In the genomic region with DNA sequence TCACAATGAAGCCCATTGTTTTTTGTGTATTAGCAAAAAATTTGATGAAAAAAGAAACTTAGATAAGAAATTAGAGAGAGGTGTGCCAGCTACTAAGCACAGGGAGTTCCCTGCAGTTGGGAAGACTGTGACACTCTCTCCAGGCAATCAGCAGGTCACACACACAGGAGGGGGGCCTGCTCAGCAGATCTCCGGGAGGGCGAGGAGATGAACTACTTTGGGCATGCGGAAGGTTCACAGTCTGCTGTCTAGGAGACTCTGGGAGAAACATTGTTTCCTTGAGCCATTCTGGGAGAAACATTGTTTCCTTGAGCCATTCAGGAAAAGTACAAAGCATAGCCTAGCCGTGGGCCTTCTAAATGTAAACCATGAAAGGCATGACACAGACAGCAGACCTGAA, we compare ENCODE assay signal across 24 mouse cellular contexts. TPM values are rescaled to one million over a fixed set of nuclear protein-coding genes. Genes with fewer than 3 reads are reported as not detected.
DNase-seq lines count a peak whose midpoint lies in the region; TF ChIP-seq lines count a peak whose summit lies in the region.
"Had no signal": no experiment of that assay in that cellular context is flagged by ENCODE, and none has a peak within 500 bp of the region (broad histone marks: within the 10 kb centered on the region; RNA-seq: fewer than 3 reads in every experiment).

No protein-coding gene starts in this region.

- peak; percentile 77 for DNase-seq in testis, postnatal 14 days (ENCODE audit: low spot score)
- DNase-seq in testis, postnatal 10 days (ENCODE audit: low spot score), result no peak
- peak; percentile 47 for DNase-seq in ZHBTc4 (ENCODE audit: low read depth, low spot score)
- DNase-seq in neural tube, embryonic 10.5 days (ENCODE audit: extremely low spot score, low spot score), result no peak
- DNase-seq in retina, postnatal 1 day, result no peak
- DNase-seq: adrenal gland, adult 2 months; adrenal gland, adult 8-10 months; adrenal gland, postnatal 10 days; adrenal gland, postnatal 14 days; adrenal gland, postnatal 25 days; adrenal gland, postnatal 36 days; B cell, adult 2 months; cerebellum, adult 11 months; cerebellum, adult 11-12 months; cerebellum, adult 18-20 months; cerebellum, adult 2 months; cerebellum, adult 8-10 months had no signal

- H3K4me3 ChIP-seq in ES-Bruce4 (ENCODE audit: low read depth, low read length), result no peak overlapping the region

- H3K4me1 ChIP-seq in ES-Bruce4 (ENCODE audit: control insufficient read depth, insufficient read depth, low read length), result peaks cover 18% of the 10 kb centered on the region

- no peak for TF ChIP-seq POLR2A in ES-Bruce4 (IDR thresholded peaks at IDR 0.05; ENCODE audit: insufficient read depth, low read length)

- no peaks in the 10 kb centered on the region for H3K9me3 ChIP-seq in ES-Bruce4 (replicated peaks; ENCODE audit: control insufficient read depth, insufficient read depth, low read length, poor library complexity, severe bottlenecking)
- H3K9me3 ChIP-seq: G1E had no signal

- H3K9ac ChIP-seq in ES-Bruce4 (ENCODE audit: low read depth, poor library complexity, severe bottlenecking), result no peak overlapping the region

- TF ChIP-seq CTCF in ES-Bruce4 (IDR thresholded peaks at IDR 0.05; ENCODE audit: low read depth, low read length), result no peak

- H3K36me3 ChIP-seq in ES-Bruce4 (ENCODE audit: control insufficient read depth, insufficient read depth, low read length, poor library complexity, severe bottlenecking), result no peaks in the 10 kb centered on the region
- H3K36me3 ChIP-seq: G1E had no signal

- TF ChIP-seq EP300 in ES-Bruce4 (IDR thresholded peaks at IDR 0.05; ENCODE audit: insufficient read depth, low read depth, low read length), result 0 out of 2 replicates have a peak, but pooled peaks have one; percentile 61

- no peaks in the 10 kb centered on the region for H3K27me3 ChIP-seq in ES-Bruce4 (ENCODE audit: control insufficient read depth, insufficient read depth, low read length, poor library complexity, severe bottlenecking)
- H3K27me3 ChIP-seq: CH12.LX, Patski had no signal

- H3K27ac ChIP-seq in ES-Bruce4 (ENCODE audit: insufficient read depth, low read length), result peak overlapping the region; percentile 41; the same call in 1 of the 2 replicates

RNA-seq across cellular contexts. Expression of a gene that starts 23.1 kb away (rescaled TPM):
- 3.2 and 3.9 TPM in 2 replicates for polyA plus RNA-seq in ES-Bruce4 (2011; ENCODE audit: insufficient read depth, insufficient read length, low read depth, missing spikeins)

RNA-seq across cellular contexts. Expression of a gene that starts 49.6 kb away (rescaled TPM):
- polyA plus RNA-seq in ES-Bruce4 (2011; ENCODE audit: insufficient read depth, insufficient read length, low read depth, missing spikeins), result not detected in 2 replicates
- polyA plus RNA-seq: activated CD4-positive, CD25-positive, alpha-beta regulatory T cell, adult 4 months; adrenal gland, adult 2 months; C2C12; CD4-positive, CD25-positive, alpha-beta regulatory T cell, adult 4 months; G1E had no signal

Comparison
In these comparisons a context has a peak if more than half of its experiments do, and no peak if none do; other contexts are left out.
1. DNase-seq: peak in testis, postnatal 14 days (single experiment) and ZHBTc4 (single experiment); none in testis, postnatal 10 days (single experiment), neural tube, embryonic 10.5 days (single experiment) and retina, postnatal 1 day (single experiment).